Mouse (Mus musculus) thymus, postnatal 0 days (tissue): ENCODE data around the gene Luc7l. TPM values are rescaled to one million over a fixed set of nuclear protein-coding genes. Genes with fewer than 3 reads are reported as not detected.

ENCODE experiments used
- DNase-seq: peaks from one replicate; pipeline ENCODE4 v3.0.0-alpha.2; 2015; ENCODE audit warnings: low spot score
- polyA plus RNA-seq: library from polyadenylated mRNA; unstranded; fragments of >200 nt; fragmentation: Nextera tagmentation; extraction: Ambion mirVana; gene quantifications from 2 replicates; pipeline ENCODE4 v1.2.1, GENCODE M21; 2015

Gene Luc7l
- 84.9 and 86.3 TPM in 2 replicates for polyA plus RNA-seq

- DNase-seq: peak; percentile 89
Measured at GRCm38 (mm10) chr17:26252539-26253251, at the start of gene Luc7l. TSS of gene Luc7l (plus strand) at chr17:26252896.

- DNase-seq: peak; percentile 13
Measured at GRCm38 (mm10) chr17:26203321-26203811, 49.3 kb upstream of the Luc7l start.

GRCm38 (mm10) chr17:26204766-26205165, 47.9 kb upstream of the Luc7l start:
- no peak for DNase-seq

GRCm38 (mm10) chr17:26206392-26206791, 46.3 kb upstream of the Luc7l start:
- DNase-seq: no peak

GRCm38 (mm10) chr17:26207686-26208085, 45.0 kb upstream of the Luc7l start, which contains the start of gene Arhgdig:
TSS of gene Arhgdig (minus strand) at chr17:26207786.
- DNase-seq: no peak

- DNase-seq: no peak
Measured at GRCm38 (mm10) chr17:26212241-26212640, 40.5 kb upstream of the Luc7l start.

- DNase-seq: no peak
Measured at GRCm38 (mm10) chr17:26212681-26213080, 40.0 kb upstream of the Luc7l start.

- no peak for DNase-seq
Measured at GRCm38 (mm10) chr17:26221508-26221907, 31.2 kb upstream of the Luc7l start.

GRCm38 (mm10) chr17:26225150-26225549, 27.5 kb upstream of the Luc7l start:
- DNase-seq: no peak

GRCm38 (mm10) chr17:26229776-26230175, 22.9 kb upstream of the Luc7l start:
- DNase-seq: no peak

- DNase-seq: no peak
Measured at GRCm38 (mm10) chr17:26231156-26231555, 21.5 kb upstream of the Luc7l start.

- no peak for DNase-seq
Measured at GRCm38 (mm10) chr17:26232863-26233262, 19.8 kb upstream of the Luc7l start.

- no peak for DNase-seq
Measured at GRCm38 (mm10) chr17:26234386-26234785, 18.3 kb upstream of the Luc7l start.

- DNase-seq: no peak
Measured at GRCm38 (mm10) chr17:26235077-26235815, 17.4 kb upstream of the Luc7l start.

GRCm38 (mm10) chr17:26237667-26238066, 15.0 kb upstream of the Luc7l start:
- DNase-seq: no peak

- no peak for DNase-seq
Measured at GRCm38 (mm10) chr17:26239551-26239950, 13.1 kb upstream of the Luc7l start.

- DNase-seq: no peak
Measured at GRCm38 (mm10) chr17:26240120-26240790, 12.4 kb upstream of the Luc7l start.

- DNase-seq: no peak
Measured at GRCm38 (mm10) chr17:26240990-26241389, 11.7 kb upstream of the Luc7l start.

- peak; percentile 58 for DNase-seq
Measured at GRCm38 (mm10) chr17:26243471-26244100, 9.1 kb upstream of the Luc7l start.

- peak; percentile 93 for DNase-seq
Measured at GRCm38 (mm10) chr17:26244101-26244841, 8.4 kb upstream of the Luc7l start, which contains the start of gene Fam234a. TSS of gene Fam234a (minus strand) at chr17:26244242.
